Mouse (Mus musculus) midbrain, embryonic 11.5 days (tissue): ENCODE results near the gene Foxj3. TPM values are rescaled to one million over a fixed set of nuclear protein-coding genes. Genes with fewer than 3 reads are reported as not detected.

Source experiments
- ATAC-seq: fragments of 200-750 bp; cut with Nextera tagmentation; 2 replicates; pipeline ENCODE4 v1.8.0; 2017; ENCODE audit warnings: moderate TSS enrichment, moderate library complexity; ENCODE audit not compliant: low FRiP score
- DNase-seq: peaks from one replicate; pipeline ENCODE4 v3.0.0; 2015; ENCODE audit warnings: low spot score; ENCODE audit errors: missing footprints
- H3K27ac ChIP-seq: fragments of 300-500 bp; sonication (generic); 2 replicates; pipeline ENCODE4 v1.5.1; 2014; ENCODE audit warnings: low read depth, low read length
- H3K27me3 ChIP-seq: fragments of 300-500 bp; sonication (generic); 2 replicates; pipeline ENCODE4 v1.6.1; 2014; ENCODE audit warnings: mild to moderate bottlenecking, low read length, moderate library complexity, mixed read lengths; ENCODE audit not compliant: control insufficient read depth, insufficient read depth
- H3K36me3 ChIP-seq: fragments of 300-500 bp; sonication (generic); 2 replicates; pipeline ENCODE4 v1.6.1; 2014; ENCODE audit warnings: mild to moderate bottlenecking, low read length, moderate library complexity, mixed read lengths; ENCODE audit not compliant: control insufficient read depth, insufficient read depth
- H3K4me1 ChIP-seq: fragments of 300-500 bp; sonication (generic); 2 replicates; pipeline ENCODE4 v1.6.1; 2014; ENCODE audit warnings: low read length; ENCODE audit not compliant: control insufficient read depth, insufficient read depth
- H3K4me2 ChIP-seq: fragments of 300-500 bp; sonication (generic); 2 replicates; pipeline ENCODE4 v1.6.1; 2014; ENCODE audit warnings: mild to moderate bottlenecking, moderate library complexity
- H3K4me3 ChIP-seq: fragments of 300-500 bp; sonication (generic); 2 replicates; pipeline ENCODE4 v1.5.1; 2014; ENCODE audit warnings: low read depth, low read length
- H3K9ac ChIP-seq: fragments of 300-500 bp; sonication (generic); 2 replicates; pipeline ENCODE4 v1.6.1; 2014; ENCODE audit warnings: low read length
- H3K9me3 ChIP-seq: fragments of 300-500 bp; sonication (generic); 2 replicates; pipeline ENCODE4 v1.6.1; 2016; ENCODE audit warnings: low read length; ENCODE audit not compliant: control insufficient read depth
- WGBS: fragments of 180-500 bp; shearing (Covaris S2); extraction: QIAGEN DNeasy Blood & Tissue Kit; methylation state at CpG from one replicate; pipeline ENCODE4 v1.1.7; 2014; 5-methylcytosine and 5-hydroxymethylcytosine counted together
- polyA plus RNA-seq: library from polyadenylated mRNA; unstranded; fragments of >200 nt; fragmentation: Nextera tagmentation; extraction: Ambion mirVana; gene quantifications from 2 replicates; pipeline ENCODE4 v1.2.1, GENCODE M21; 2014

Gene Foxj3
- polyA plus RNA-seq, 1 experiment from 2014 or later = 20.0 TPM

DNA sequence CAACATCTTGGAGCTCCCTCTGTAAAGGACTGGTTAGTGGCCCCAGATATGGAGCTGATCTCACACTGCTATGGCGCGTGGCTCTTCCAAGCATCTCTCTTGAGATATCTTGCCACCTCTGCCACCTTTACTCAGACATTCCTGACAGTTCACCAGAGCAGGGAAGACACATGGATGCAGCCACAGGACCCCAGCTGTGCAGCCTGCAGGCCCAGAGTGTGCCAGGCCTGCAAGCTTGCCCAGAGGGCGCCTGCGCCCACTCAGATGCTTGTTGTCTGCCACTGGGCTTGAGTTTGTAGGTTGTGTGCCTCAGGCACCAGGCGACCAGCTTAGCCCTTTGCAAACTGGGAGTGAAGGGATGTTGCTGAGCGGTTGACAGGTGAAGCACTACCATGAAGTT, 133.9 kb downstream of the Foxj3 start:
- no peaks in the 10 kb centered on the region for H3K27me3 ChIP-seq
- H3K9me3 ChIP-seq = no peaks in the 10 kb centered on the region
- no peak overlapping the region for H3K9ac ChIP-seq
- DNase-seq = no peak
- no peak for ATAC-seq
- H3K4me1 ChIP-seq = peaks cover 5% of the 10 kb centered on the region; the same call in 1 of the 2 replicates
- H3K36me3 ChIP-seq = no peaks in the 10 kb centered on the region
- H3K4me2 ChIP-seq = no peak overlapping the region
- H3K27ac ChIP-seq = no peak overlapping the region
- no peak overlapping the region for H3K4me3 ChIP-seq
- 84% methylated on average over 6 of the region's 6 CpGs for WGBS

- Histone ChIP-seq H3K27me3 (no peaks in the 10 kb centered on the region), H3K9ac (no peak overlapping the region), H3K4me3 (no peak overlapping the region), H3K36me3 (no peaks in the 10 kb centered on the region), H3K9me3 (no peaks in the 10 kb centered on the region), H3K4me2 (no peak overlapping the region), H3K4me1 (peaks cover 5% of the 10 kb centered on the region; the same call in 1 of the 2 replicates), H3K27ac (no peak overlapping the region)
- DNase-seq (peak; percentile 56), ATAC-seq (no peak)
- whole genome bisulfite sequencing = 93% methylated on average over 9 of the region's 9 CpGs
These were observed 134.4 kb downstream of the Foxj3 start for GRCm38 (mm10) chr4:119671164-119671563.

DNA sequence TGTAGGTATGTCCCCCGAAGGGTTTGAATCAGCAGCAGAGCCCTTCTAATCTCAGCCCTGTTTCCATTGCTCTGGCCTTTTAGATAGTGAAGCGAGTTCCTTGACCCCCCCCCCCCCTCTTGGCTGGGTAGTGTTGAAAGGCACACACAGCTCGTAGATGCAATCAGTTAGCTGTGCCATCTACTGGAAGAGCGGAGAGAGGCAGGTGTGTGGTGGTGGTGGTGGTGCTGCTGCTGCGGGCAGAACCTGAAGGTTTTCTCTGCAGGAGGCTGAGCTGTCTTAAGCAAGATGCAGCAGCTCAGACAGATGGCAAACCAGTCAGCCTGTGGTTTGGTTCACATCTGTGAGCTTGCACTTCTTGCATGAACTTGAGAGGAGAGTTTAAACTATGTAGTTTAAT, 135.9 kb downstream of the Foxj3 start:
- H3K4me2 ChIP-seq = no peak overlapping the region
- no peaks in the 10 kb centered on the region for H3K36me3 ChIP-seq
- ATAC-seq (no peak), DNase-seq (no peak)
- H3K9ac ChIP-seq = no peak overlapping the region
- H3K4me3 ChIP-seq = no peak overlapping the region
- H3K4me1 ChIP-seq = peaks cover 5% of the 10 kb centered on the region; the same call in 1 of the 2 replicates
- no peaks in the 10 kb centered on the region for H3K27me3 ChIP-seq
- H3K27ac ChIP-seq = no peak overlapping the region
- no peaks in the 10 kb centered on the region for H3K9me3 ChIP-seq
- WGBS = 41% methylated on average over 5 of the region's 5 CpGs

Other genes with a start within 250 kb of the Foxj3 start
- gene Ybx1, start 242.4 kb upstream of the Foxj3 start, polyA plus RNA-seq = 1,380 and 1,435 TPM in 2 replicates
- 123 and 124 TPM in 2 replicates for gene Ppih, start 216.5 kb upstream of the Foxj3 start, polyA plus RNA-seq
- gene Ccdc30, start 121.5 kb upstream of the Foxj3 start, polyA plus RNA-seq = 8.8 and 10.4 TPM in 2 replicates
- gene Ppcs, start 114.6 kb upstream of the Foxj3 start, polyA plus RNA-seq = 21.6 and 22.1 TPM in 2 replicates
- gene Zmynd12, start 114.2 kb upstream of the Foxj3 start, polyA plus RNA-seq = 0.41 TPM in 1 of 2 replicates, not detected in the other
- 6.7 and 7.4 TPM in 2 replicates for gene Rimkla, start 44.4 kb upstream of the Foxj3 start, polyA plus RNA-seq
- gene Frg2f1, start 2.5 kb downstream of the Foxj3 start, polyA plus RNA-seq = 3.2 TPM in 2 replicates
- gene Guca2a, start 100.7 kb downstream of the Foxj3 start, polyA plus RNA-seq = not detected in 2 replicates
- gene Guca2b, start 122.0 kb downstream of the Foxj3 start, polyA plus RNA-seq = not detected in 2 replicates
- gene Hivep3, start 196.8 kb downstream of the Foxj3 start, polyA plus RNA-seq = 2.0 and 2.1 TPM in 2 replicates